Mouse (Mus musculus): ENCODE measurements at regions not wholly inside any gene's neighbourhood (a gene's known extent, or its start where the extent isn't known, plus 50 kb on each side); places are given as distances from the start of the nearest gene placed in this dataset.

DNA sequence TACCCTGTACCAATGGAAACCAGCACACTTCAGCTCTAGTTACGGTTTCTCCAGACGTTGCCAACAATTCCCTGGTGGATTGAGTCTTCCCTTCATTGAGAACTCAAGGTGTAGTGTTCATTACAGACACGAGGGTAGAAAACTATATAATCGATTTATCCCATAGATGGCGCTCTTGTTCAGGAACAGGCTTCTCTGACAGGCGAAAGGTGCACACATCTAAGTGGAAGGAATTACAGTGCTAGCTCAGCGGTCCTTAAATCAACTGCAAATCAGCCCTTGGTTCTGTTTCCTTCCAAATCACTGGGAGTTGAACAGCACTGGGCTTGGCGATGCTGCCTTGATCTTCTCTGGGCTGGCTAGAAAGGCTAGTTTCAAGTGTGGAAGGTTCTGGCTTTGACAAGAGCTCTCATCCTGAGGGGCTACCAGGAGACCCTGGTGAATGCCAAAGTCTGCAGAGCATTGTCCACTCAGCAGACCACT lies 161.1 kb downstream of the March11 start:
- TF ChIP-seq CTCF (IDR thresholded peaks at IDR 0.05) (peak; percentile 86), EP300 (IDR thresholded peaks at IDR 0.05) (no peak)

Measured in lung, postnatal 0 days (tissue).